Mouse (Mus musculus): ENCODE data around the gene Nexn. TPM values are rescaled to one million over a fixed set of nuclear protein-coding genes. Genes with fewer than 3 reads are reported as not detected.

Gene Nexn
- total RNA-seq, 1 experiment from 2014 or later, result 7.6 TPM

- DNase-seq, result no peak
Observed at GRCm38 (mm10) chr3:152278431-152278830, 12.3 kb upstream of the Nexn start.

- no peak for DNase-seq
Observed at GRCm38 (mm10) chr3:152277912-152278311, 11.8 kb upstream of the Nexn start.

- DNase-seq, result no peak
Observed at GRCm38 (mm10) chr3:152276935-152277334, 10.8 kb upstream of the Nexn start.

- no peak for DNase-seq
Observed at GRCm38 (mm10) chr3:152275008-152275407, 8.9 kb upstream of the Nexn start.

GRCm38 (mm10) chr3:152272974-152273685 lies 7.0 kb upstream of the Nexn start:
- DNase-seq, result no peak

GRCm38 (mm10) chr3:152271876-152272275 lies 5.7 kb upstream of the Nexn start:
- DNase-seq, result no peak

- no peak for DNase-seq
Observed at GRCm38 (mm10) chr3:152271071-152271710, 5.0 kb upstream of the Nexn start.

GRCm38 (mm10) chr3:152268099-152268498 lies 1.9 kb upstream of the Nexn start:
- no peak for DNase-seq

GRCm38 (mm10) chr3:152265351-152266035 lies 657 bp downstream of the Nexn start:
- peak; percentile 77 for DNase-seq

GRCm38 (mm10) chr3:152264830-152265229 lies 1.3 kb downstream of the Nexn start:
- DNase-seq, result no peak

GRCm38 (mm10) chr3:152264374-152264773 lies 1.8 kb downstream of the Nexn start:
- no peak for DNase-seq

- DNase-seq, result no peak
Observed at GRCm38 (mm10) chr3:152261948-152262347, 4.2 kb downstream of the Nexn start.

GRCm38 (mm10) chr3:152261436-152261835 lies 4.7 kb downstream of the Nexn start:
- no peak for DNase-seq

- DNase-seq, result no peak
Observed at GRCm38 (mm10) chr3:152260362-152260761, 5.8 kb downstream of the Nexn start.

- peak; percentile 87 for DNase-seq
Observed at GRCm38 (mm10) chr3:152259409-152259808, 6.7 kb downstream of the Nexn start.

- no peak for DNase-seq
Observed at GRCm38 (mm10) chr3:152257528-152257927, 8.6 kb downstream of the Nexn start.

GRCm38 (mm10) chr3:152250487-152250886 lies 15.7 kb downstream of the Nexn start:
- DNase-seq, result no peak

GRCm38 (mm10) chr3:152247708-152248107 lies 18.4 kb downstream of the Nexn start:
- DNase-seq, result no peak

- no peak for DNase-seq
Observed at GRCm38 (mm10) chr3:152245273-152245910, 20.8 kb downstream of the Nexn start.

GRCm38 (mm10) chr3:152243304-152243703 lies 22.8 kb downstream of the Nexn start:
- no peak for DNase-seq

- no peak for DNase-seq
Observed at GRCm38 (mm10) chr3:152241098-152241497, 25.1 kb downstream of the Nexn start.

GRCm38 (mm10) chr3:152239592-152239991 lies 26.6 kb downstream of the Nexn start:
- no peak for DNase-seq

- DNase-seq, result peak; percentile 27
Observed at GRCm38 (mm10) chr3:152238836-152239235, 27.3 kb downstream of the Nexn start.
